Mouse (Mus musculus): ENCODE results near the gene Chn2. TPM values are rescaled to one million over a fixed set of nuclear protein-coding genes. Genes with fewer than 3 reads are reported as not detected.

Gene Chn2
- polyA plus RNA-seq, 1 experiment from 2014 or later: 12.0 TPM

- 68% methylated on average over 18 of the region's 18 CpGs for WGBS
- H3K4me2 ChIP-seq: no peak overlapping the region
- no peaks in the 10 kb centered on the region for H3K9me3 ChIP-seq
- ATAC-seq (ENCODE audit: insufficient number of reproducible peaks, insufficient read depth, low FRiP score, low TSS enrichment, low read depth): no peak; the same call in 1 of the 2 replicates
- no peak overlapping the region for H3K27ac ChIP-seq
- H3K4me1 ChIP-seq (replicated peaks): peaks cover 11% of the 10 kb centered on the region
- H3K36me3 ChIP-seq: no peaks in the 10 kb centered on the region
- H3K4me3 ChIP-seq (replicated peaks): no peak overlapping the region
- no peak overlapping the region for H3K9ac ChIP-seq (replicated peaks)
- no peaks in the 10 kb centered on the region for H3K27me3 ChIP-seq
Measured at GRCm38 (mm10) chr6:54056548-54057532, 17.5 kb downstream of the Chn2 start.

DNA sequence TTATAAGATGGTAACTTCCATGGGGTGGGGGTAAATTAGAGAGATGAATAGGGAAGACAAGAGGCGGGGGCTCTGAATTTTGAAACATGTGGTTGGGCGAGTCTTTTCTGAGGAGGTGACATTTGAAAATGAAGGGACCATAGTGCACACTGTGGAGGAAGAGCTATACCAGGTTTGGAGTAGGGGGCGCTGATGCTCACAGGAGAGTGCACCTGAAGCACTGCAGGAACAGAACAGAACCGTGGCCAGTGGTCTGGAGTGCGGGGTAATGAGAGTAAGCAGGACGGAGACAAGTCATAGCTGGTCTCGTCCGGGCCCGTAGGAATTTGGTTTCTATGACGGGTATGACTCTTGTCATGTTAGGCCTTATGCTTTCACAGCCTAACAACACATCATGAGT is 18.3 kb downstream of the Chn2 start:
- ATAC-seq (ENCODE audit: insufficient number of reproducible peaks, insufficient read depth, low FRiP score, low TSS enrichment, low read depth): no peak
- Histone ChIP-seq H3K4me1 (replicated peaks) (peaks cover 12% of the 10 kb centered on the region), H3K27me3 (no peaks in the 10 kb centered on the region), H3K36me3 (no peaks in the 10 kb centered on the region), H3K9ac (replicated peaks) (no peak overlapping the region), H3K4me3 (replicated peaks) (no peak overlapping the region), H3K9me3 (no peaks in the 10 kb centered on the region), H3K4me2 (no peak overlapping the region), H3K27ac (no peak overlapping the region)
- WGBS: 79% methylated on average over 10 of the region's 10 CpGs

- Histone ChIP-seq H3K4me2 (no peak overlapping the region), H3K4me1 (replicated peaks) (peaks cover 17% of the 10 kb centered on the region), H3K4me3 (replicated peaks) (no peak overlapping the region), H3K27me3 (no peaks in the 10 kb centered on the region), H3K27ac (no peak overlapping the region), H3K9ac (replicated peaks) (no peak overlapping the region), H3K9me3 (no peaks in the 10 kb centered on the region), H3K36me3 (no peaks in the 10 kb centered on the region)
- ATAC-seq (ENCODE audit: insufficient number of reproducible peaks, insufficient read depth, low FRiP score, low TSS enrichment, low read depth): no peak
- WGBS: 41% methylated on average over 8 of the region's 8 CpGs
Measured at GRCm38 (mm10) chr6:54058837-54059236, 19.5 kb downstream of the Chn2 start.

GRCm38 (mm10) chr6:54060258-54060657 is 20.9 kb downstream of the Chn2 start:
- ATAC-seq (ENCODE audit: insufficient number of reproducible peaks, insufficient read depth, low FRiP score, low TSS enrichment, low read depth): no peak
- Histone ChIP-seq H3K9me3 (no peaks in the 10 kb centered on the region), H3K4me3 (replicated peaks) (no peak overlapping the region), H3K27me3 (no peaks in the 10 kb centered on the region), H3K27ac (no peak overlapping the region), H3K36me3 (no peaks in the 10 kb centered on the region), H3K4me1 (replicated peaks) (peaks cover 17% of the 10 kb centered on the region), H3K9ac (replicated peaks) (no peak overlapping the region), H3K4me2 (no peak overlapping the region)
- 88% methylated on average over 3 of the region's 3 CpGs for WGBS

DNA sequence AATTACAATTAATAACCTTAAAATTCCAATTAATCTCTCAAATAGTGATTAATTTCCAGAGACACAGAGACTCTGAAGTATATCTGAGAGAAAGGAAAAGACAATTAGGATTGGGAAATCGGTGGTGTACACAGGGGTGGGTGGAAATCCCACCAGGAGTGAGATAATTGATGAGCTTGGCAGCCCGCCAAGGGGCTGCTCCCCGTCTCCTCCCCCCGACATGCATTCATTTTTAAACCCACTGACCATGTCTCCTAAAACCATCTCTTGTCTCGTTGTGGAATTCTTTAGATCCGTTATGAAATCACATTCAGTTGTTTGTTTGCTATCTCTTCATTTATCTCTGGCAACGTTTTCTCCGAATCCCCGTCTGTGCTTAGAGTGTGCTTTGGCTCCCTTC is 22.0 kb downstream of the Chn2 start:
- Histone ChIP-seq H3K36me3 (no peaks in the 10 kb centered on the region), H3K4me2 (no peak overlapping the region), H3K4me1 (replicated peaks) (peaks cover 17% of the 10 kb centered on the region), H3K9ac (replicated peaks) (no peak overlapping the region), H3K9me3 (no peaks in the 10 kb centered on the region), H3K27ac (no peak overlapping the region), H3K4me3 (replicated peaks) (no peak overlapping the region), H3K27me3 (no peaks in the 10 kb centered on the region)
- no peak for ATAC-seq (ENCODE audit: insufficient number of reproducible peaks, insufficient read depth, low FRiP score, low TSS enrichment, low read depth)
- 58% methylated on average over 9 of the region's 9 CpGs for WGBS

- no peaks in the 10 kb centered on the region for H3K9me3 ChIP-seq
- no peak overlapping the region for H3K9ac ChIP-seq (replicated peaks)
- ATAC-seq (ENCODE audit: insufficient number of reproducible peaks, insufficient read depth, low FRiP score, low TSS enrichment, low read depth): no peak
- no peak overlapping the region for H3K4me2 ChIP-seq
- WGBS: 66% methylated on average over 6 of the region's 6 CpGs
- H3K36me3 ChIP-seq: no peaks in the 10 kb centered on the region
- H3K4me1 ChIP-seq (replicated peaks): peaks cover 11% of the 10 kb centered on the region
- no peaks in the 10 kb centered on the region for H3K27me3 ChIP-seq
- no peak overlapping the region for H3K27ac ChIP-seq
- H3K4me3 ChIP-seq (replicated peaks): no peak overlapping the region
Measured at GRCm38 (mm10) chr6:54063878-54064277, 24.5 kb downstream of the Chn2 start.

DNA sequence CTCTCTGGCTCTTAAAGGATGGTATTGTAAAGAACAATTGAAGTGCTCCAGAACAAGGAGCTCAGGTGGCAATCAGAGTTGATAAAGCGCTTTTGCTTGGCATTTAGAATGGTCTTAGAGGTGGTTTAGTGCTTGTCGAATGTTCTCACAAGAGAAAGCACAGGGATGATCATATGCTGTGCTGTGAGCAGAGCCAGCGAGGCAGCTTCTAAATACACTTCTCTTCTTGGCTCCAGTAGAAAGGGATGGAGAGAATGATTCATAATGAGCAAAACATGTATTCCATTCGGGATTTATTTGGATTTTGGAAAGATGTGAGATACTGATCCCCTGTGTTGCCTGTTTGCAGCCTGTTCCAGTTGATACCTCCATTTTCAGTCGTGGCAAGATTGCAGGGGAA is 28.0 kb downstream of the Chn2 start:
- 77% methylated on average over 5 of the region's 5 CpGs for WGBS
- no peaks in the 10 kb centered on the region for H3K9me3 ChIP-seq
- no peak overlapping the region for H3K4me3 ChIP-seq (replicated peaks)
- H3K4me1 ChIP-seq (replicated peaks): peaks cover 10% of the 10 kb centered on the region
- no peaks in the 10 kb centered on the region for H3K27me3 ChIP-seq
- no peak overlapping the region for H3K4me2 ChIP-seq
- no peaks in the 10 kb centered on the region for H3K36me3 ChIP-seq
- no peak for ATAC-seq (ENCODE audit: insufficient number of reproducible peaks, insufficient read depth, low FRiP score, low TSS enrichment, low read depth)
- no peak overlapping the region for H3K27ac ChIP-seq
- no peak overlapping the region for H3K9ac ChIP-seq (replicated peaks)

DNA sequence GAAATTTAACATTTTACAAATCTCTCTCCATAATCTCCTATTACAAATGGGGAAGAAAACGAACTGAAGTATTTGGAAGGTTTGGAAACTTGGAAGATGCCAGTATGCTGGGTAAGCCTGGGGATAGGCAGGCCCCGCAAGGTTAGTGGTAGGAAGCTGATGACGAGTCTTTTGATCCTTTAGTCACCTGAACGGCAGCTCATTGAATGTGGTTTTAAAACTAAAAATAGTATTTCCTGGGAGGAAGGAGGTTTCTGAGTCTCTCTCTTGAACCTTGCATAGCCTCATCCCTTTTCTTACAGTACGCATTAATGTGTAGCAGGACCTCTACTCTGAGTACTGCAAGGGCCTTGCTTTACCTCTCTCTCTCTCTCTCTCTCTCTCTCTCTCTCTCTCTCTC is 29.5 kb downstream of the Chn2 start:
- Histone ChIP-seq H3K36me3 (no peaks in the 10 kb centered on the region), H3K9ac (replicated peaks) (no peak overlapping the region), H3K4me2 (no peak overlapping the region), H3K4me1 (replicated peaks) (no peaks in the 10 kb centered on the region), H3K27ac (no peak overlapping the region), H3K27me3 (no peaks in the 10 kb centered on the region), H3K4me3 (replicated peaks) (no peak overlapping the region), H3K9me3 (no peaks in the 10 kb centered on the region)
- WGBS: 71% methylated on average over 5 of the region's 5 CpGs
- ATAC-seq (ENCODE audit: insufficient number of reproducible peaks, insufficient read depth, low FRiP score, low TSS enrichment, low read depth): no peak

- ATAC-seq (ENCODE audit: insufficient number of reproducible peaks, insufficient read depth, low FRiP score, low TSS enrichment, low read depth): no peak
- Histone ChIP-seq H3K9me3 (no peaks in the 10 kb centered on the region), H3K4me2 (no peak overlapping the region), H3K9ac (replicated peaks) (no peak overlapping the region), H3K4me1 (replicated peaks) (peaks cover 15% of the 10 kb centered on the region), H3K4me3 (replicated peaks) (no peak overlapping the region), H3K36me3 (no peaks in the 10 kb centered on the region), H3K27ac (no peak overlapping the region), H3K27me3 (no peaks in the 10 kb centered on the region)
- 64% methylated on average over 6 of the region's 6 CpGs for WGBS
Measured at GRCm38 (mm10) chr6:54070736-54071135, 31.4 kb downstream of the Chn2 start.

DNA sequence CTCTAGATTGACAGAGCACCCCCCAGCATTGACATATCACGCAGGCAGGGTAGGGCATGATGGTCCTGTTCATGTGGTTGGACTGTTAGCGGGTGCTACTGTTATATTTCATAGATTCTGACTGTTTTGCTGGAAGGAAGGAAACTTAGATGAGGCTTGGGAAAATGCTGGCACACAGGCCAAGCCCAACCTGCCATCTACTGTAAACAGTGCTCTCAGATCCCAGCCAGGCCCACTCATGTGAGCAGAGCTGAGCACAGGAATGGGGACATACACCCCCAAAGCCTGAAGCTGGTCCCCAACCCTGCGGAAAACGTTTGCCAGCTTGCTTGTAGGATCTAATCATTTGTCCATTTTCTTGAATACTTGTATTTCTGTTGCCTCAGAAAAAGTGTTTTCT is 32.1 kb downstream of the Chn2 start:
- H3K9ac ChIP-seq (replicated peaks): no peak overlapping the region
- H3K4me2 ChIP-seq: no peak overlapping the region
- H3K4me3 ChIP-seq (replicated peaks): no peak overlapping the region
- no peak for ATAC-seq (ENCODE audit: insufficient number of reproducible peaks, insufficient read depth, low FRiP score, low TSS enrichment, low read depth)
- no peaks in the 10 kb centered on the region for H3K27me3 ChIP-seq
- no peak overlapping the region for H3K27ac ChIP-seq
- no peaks in the 10 kb centered on the region for H3K9me3 ChIP-seq
- peaks cover 15% of the 10 kb centered on the region for H3K4me1 ChIP-seq (replicated peaks)
- WGBS: 84% methylated on average over 4 of the region's 4 CpGs
- no peaks in the 10 kb centered on the region for H3K36me3 ChIP-seq

DNA sequence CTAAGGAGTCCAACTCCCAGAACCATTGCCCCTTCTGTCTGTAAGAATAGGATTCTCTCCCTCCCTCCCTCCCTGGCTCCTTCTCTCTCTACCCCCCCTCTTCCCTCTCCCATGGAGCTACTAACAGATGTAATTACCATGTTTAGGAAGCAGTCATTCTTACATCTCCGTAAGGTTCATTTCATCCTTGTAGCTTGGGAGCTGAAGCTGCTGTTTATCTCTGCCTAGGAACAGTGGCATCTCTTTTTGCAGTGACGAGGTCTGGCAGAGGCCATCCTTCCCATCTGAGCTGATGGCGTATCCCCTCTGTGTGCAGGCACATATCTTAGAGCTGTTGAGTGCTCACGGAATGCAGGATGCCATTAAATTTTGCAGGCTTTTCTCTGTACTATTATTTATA is 35.1 kb downstream of the Chn2 start:
- no peak for ATAC-seq (ENCODE audit: insufficient number of reproducible peaks, insufficient read depth, low FRiP score, low TSS enrichment, low read depth)
- H3K4me2 ChIP-seq: no peak overlapping the region
- no peaks in the 10 kb centered on the region for H3K9me3 ChIP-seq
- peaks cover 15% of the 10 kb centered on the region for H3K4me1 ChIP-seq (replicated peaks)
- no peaks in the 10 kb centered on the region for H3K36me3 ChIP-seq
- no peak overlapping the region for H3K4me3 ChIP-seq (replicated peaks)
- WGBS: 55% methylated on average over 4 of the region's 4 CpGs
- H3K27ac ChIP-seq: no peak overlapping the region
- H3K27me3 ChIP-seq: no peaks in the 10 kb centered on the region; the same call in 1 of the 2 replicates
- no peak overlapping the region for H3K9ac ChIP-seq (replicated peaks)

DNA sequence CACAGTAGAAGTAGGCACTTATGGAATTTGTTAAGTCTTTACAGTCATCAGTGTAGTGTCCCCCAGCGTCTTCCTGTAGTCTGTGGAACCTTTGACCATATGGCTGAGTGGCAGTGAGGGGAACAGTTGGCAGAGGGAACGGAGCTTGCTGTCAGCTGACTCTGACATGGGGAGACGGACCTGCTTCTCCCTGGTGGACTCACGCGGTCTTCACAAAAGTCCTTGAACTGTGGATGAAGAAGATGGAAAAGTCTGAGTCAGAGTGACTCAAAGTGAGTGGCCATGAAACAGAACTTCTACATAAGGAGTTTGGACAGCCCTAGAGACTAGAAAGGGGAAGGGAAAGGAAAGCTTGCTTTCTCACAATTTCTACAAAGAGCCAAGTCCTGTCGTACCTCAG is 36.1 kb downstream of the Chn2 start:
- Histone ChIP-seq H3K9ac (replicated peaks) (no peak overlapping the region), H3K36me3 (no peaks in the 10 kb centered on the region), H3K27me3 (no peaks in the 10 kb centered on the region; the same call in 1 of the 2 replicates), H3K27ac (no peak overlapping the region), H3K4me2 (no peak overlapping the region), H3K9me3 (no peaks in the 10 kb centered on the region), H3K4me3 (replicated peaks) (no peak overlapping the region), H3K4me1 (replicated peaks) (peaks cover 15% of the 10 kb centered on the region)
- WGBS: 63% methylated on average over 6 of the region's 6 CpGs
- no peak for ATAC-seq (ENCODE audit: insufficient number of reproducible peaks, insufficient read depth, low FRiP score, low TSS enrichment, low read depth)
